Mouse (Mus musculus): ENCODE data around the gene Ccnd3.

The Ccnd3 gene

GRCm38 (mm10) chr17:47551049-47551448 is 46.2 kb downstream of the Ccnd3 start:
- ATAC-seq (ENCODE audit: low TSS enrichment) = no peak

DNA sequence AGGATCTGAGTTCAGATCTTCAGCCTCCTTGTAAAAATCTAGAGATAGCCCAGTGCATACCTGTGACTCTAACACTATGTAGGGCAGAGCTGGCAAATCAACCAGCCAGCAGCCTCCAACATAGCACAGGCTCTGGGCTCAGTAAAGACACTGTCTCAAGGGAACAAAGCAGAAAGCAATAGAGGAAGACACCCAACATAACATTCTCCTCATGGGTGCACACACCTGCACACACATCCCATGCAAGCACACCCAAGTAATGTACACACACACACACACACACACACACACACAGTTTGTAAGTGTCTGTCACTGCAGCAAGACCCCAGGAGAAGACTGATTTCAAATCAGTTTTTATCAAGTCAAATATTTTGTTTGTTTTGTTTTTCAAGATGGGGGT is 48.1 kb downstream of the Ccnd3 start:
- ATAC-seq (ENCODE audit: low TSS enrichment) = no peak

- ATAC-seq (ENCODE audit: low TSS enrichment) = no peak
These were observed 49.8 kb downstream of the Ccnd3 start for GRCm38 (mm10) chr17:47554621-47555020.

DNA sequence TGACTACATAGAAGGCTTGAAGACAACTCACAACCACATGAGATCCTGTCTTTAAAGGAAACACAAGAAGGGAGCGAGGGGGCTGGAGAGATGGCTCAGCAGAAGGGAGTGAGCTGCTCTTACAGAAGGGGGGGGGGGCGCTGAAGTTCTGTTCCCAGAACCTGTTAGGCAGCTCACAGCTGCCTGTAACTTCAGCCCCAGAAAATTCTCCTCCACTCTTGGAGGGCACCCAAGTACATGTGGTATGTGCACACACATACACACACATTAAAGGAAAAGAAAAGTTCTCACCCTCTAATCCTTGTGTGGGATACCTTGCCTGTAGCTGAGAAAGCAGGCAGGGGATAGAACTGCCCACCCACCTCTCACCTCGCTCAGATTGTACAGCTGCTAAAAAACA is 52.3 kb downstream of the Ccnd3 start:
- no peak for ATAC-seq (ENCODE audit: low TSS enrichment)

- ATAC-seq (ENCODE audit: low TSS enrichment) = no peak
These were observed 54.9 kb downstream of the Ccnd3 start for GRCm38 (mm10) chr17:47559726-47560125.

- no peak for ATAC-seq (ENCODE audit: low TSS enrichment)
These were observed 58.0 kb downstream of the Ccnd3 start for GRCm38 (mm10) chr17:47562875-47563274.

- no peak for ATAC-seq (ENCODE audit: low TSS enrichment)
These were observed 59.8 kb downstream of the Ccnd3 start for GRCm38 (mm10) chr17:47564612-47565011.

GRCm38 (mm10) chr17:47566133-47566532 is 61.3 kb downstream of the Ccnd3 start:
- no peak for ATAC-seq (ENCODE audit: low TSS enrichment)

DNA sequence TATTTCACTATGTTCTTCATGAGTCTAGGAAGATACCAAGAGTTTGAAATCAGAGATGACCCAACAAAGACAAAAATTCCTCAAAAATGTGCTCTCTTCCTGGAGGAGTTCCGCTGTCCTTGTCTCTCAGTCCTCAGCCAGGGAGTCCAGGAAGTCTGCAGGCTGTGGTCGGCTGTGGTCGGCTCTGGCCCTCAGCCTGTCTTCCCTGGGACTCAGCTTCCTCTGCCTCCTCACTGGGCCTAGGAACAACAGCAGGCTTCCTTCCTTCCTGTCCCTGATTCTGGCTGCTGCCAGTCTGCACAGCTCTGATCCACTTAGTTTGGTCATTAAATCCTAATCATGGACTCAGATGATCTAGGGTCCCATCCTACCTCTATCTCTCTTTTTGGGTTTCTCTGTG is 62.4 kb downstream of the Ccnd3 start:
- no peak for ATAC-seq (ENCODE audit: low TSS enrichment)

GRCm38 (mm10) chr17:47568389-47568788 is 63.5 kb downstream of the Ccnd3 start:
- ATAC-seq (ENCODE audit: low TSS enrichment) = no peak

- no peak for ATAC-seq (ENCODE audit: low TSS enrichment)
These were observed 64.2 kb downstream of the Ccnd3 start for GRCm38 (mm10) chr17:47568951-47569527.

- no peak for ATAC-seq (ENCODE audit: low TSS enrichment)
These were observed 66.8 kb downstream of the Ccnd3 start for GRCm38 (mm10) chr17:47571621-47572020.

DNA sequence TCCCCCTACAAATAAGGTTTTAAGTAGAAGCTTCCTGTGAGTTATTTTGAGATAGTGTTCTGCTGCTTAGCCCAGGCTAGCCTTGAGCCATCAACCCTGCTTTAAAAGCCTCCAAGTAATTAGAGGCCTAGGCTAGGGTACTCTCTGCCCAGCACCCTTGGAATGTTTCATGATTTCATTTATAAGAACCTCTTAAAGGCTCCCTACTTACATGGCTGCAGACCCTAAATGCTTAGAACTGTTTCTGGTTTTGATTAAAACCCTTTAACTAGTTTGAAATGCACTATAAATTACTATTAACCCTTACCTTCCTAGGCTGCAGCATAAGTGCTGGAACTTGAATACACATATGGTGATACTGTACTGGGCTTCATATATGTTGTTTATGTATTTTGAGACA is 67.6 kb downstream of the Ccnd3 start:
- ATAC-seq (ENCODE audit: low TSS enrichment) = no peak

DNA sequence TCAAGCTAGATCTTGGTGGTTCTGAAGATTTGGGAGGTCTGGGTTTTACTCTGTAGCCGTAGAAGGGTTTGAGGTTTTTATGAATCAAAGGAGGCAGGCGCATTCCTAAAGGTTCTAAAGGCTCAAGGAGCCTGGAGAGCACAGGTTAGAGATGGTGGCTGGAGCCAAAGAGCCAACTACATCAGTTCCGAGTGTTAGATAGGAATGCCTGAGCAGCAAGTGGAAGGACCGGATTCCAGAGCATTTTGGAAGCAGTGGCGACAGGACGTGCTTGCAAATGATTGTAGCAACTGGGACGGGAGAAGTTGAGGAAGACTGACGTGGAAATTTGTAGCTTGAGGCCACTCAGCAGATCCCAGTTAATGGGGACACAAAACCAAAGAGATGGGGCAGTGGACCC is 69.2 kb downstream of the Ccnd3 start:
- ATAC-seq (ENCODE audit: low TSS enrichment) = no peak

DNA sequence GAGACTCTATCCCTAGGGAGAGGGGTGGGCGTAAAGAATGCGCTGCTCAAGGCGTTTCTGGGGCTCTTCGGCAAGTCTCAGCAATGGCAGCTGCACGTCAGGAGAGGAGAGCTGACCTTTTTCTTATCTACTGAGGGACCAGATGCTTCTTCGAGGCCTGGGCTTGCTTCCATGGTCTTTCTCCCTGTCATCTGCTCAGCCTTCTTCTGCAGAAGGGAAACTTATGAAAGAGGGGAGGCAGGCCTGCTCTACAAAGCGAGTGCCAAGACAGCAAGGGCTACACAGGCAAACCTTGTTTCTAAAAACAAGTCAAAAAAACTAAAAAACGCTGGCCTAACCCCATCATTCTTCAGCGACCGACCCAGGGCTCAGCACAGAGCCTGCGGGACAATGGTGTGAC is 70.0 kb downstream of the Ccnd3 start:
- no peak for ATAC-seq (ENCODE audit: low TSS enrichment)

- no peak for ATAC-seq (ENCODE audit: low TSS enrichment)
These were observed 73.8 kb downstream of the Ccnd3 start for GRCm38 (mm10) chr17:47578655-47579054.

DNA sequence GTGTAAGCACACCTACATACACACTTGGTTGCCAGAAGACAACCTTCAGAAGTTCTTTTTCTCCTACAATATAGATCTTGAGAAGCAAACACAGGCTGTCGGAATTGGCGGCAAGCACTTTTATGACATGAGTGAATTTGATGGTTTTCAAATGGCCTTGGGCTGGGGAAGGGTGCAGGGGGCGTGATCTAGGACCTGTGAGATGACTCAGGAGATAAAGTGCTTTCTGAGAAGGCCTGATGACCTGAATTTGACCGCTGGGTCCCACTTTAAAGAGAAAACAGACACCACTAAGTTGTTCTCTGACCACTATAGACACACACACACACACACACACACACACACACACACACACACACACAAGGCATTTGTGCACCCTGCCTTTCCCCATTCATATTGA is 76.1 kb downstream of the Ccnd3 start:
- ATAC-seq (ENCODE audit: low TSS enrichment) = no peak

GRCm38 (mm10) chr17:47588517-47588916 is 83.7 kb downstream of the Ccnd3 start:
- ATAC-seq (ENCODE audit: low TSS enrichment) = no peak

DNA sequence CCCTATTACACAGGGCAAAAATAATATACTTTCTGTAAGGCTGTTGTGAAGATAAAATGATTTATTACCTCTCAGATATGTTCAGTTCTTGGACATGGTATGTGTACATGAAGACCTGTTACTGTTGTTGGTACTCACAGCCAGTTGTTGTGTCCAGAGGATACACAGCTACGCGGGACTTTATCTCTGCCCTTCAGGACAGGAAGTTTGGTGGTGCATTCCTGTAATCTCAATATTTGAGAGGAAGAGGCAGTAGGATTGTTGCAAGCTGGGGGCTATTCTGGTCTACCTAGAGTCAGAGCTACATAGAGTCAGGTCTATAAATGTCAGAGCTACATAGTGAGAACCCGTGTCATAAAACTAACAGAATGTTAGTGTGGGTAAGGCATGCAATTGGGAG is 86.2 kb downstream of the Ccnd3 start:
- no peak for ATAC-seq (ENCODE audit: low TSS enrichment)

DNA sequence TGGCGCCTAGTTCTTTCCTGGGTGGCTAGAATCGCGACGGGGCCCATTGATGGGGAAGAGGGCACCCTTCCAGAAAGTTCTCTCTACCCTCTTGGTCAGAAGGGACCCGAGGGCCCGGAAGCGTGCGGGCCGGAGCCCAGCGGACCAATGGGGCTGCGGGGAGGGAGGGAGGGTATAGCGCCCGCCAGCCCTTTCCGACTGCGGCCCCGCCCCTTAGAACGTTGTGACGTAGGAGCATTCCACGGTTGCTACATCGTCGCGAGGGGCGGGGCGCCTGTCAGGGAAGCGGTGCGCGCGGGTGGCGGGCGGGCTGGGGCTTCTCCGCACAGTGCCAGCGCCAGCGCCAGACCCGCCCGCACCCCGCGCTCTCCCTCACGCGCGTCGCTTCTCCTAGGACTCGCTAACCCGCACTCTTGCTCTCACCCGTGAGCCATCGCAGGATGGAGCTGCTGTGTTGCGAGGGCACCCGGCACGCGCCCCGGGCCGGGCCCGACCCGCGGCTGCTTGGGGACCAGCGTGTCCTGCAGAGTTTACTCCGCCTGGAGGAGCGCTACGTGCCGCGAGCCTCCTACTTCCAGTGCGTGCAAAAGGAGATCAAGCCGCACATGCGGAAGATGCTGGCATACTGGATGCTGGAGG is 88.5 kb downstream of the Ccnd3 start:
- peak; percentile 87 for ATAC-seq (ENCODE audit: low TSS enrichment)

GRCm38 (mm10) chr17:47593854-47594182 is 89.0 kb downstream of the Ccnd3 start:
- no peak; the same call in 1 of the 2 replicates for ATAC-seq (ENCODE audit: low TSS enrichment)

- ATAC-seq (ENCODE audit: low TSS enrichment) = 0 out of 2 replicates have a peak, but pooled peaks have one; percentile 10
These were observed 89.5 kb downstream of the Ccnd3 start for GRCm38 (mm10) chr17:47594183-47594968.

GRCm38 (mm10) chr17:47594969-47595247 is 90.1 kb downstream of the Ccnd3 start:
- no peak for ATAC-seq (ENCODE audit: low TSS enrichment)
